Mouse (Mus musculus) liver (tissue): ENCODE results near the gene Trat1.
A peak's percentile ranks its signal among the peaks of the same experiment; 100 is the strongest.

Experiments used
- DNase-seq: peaks from one replicate; pipeline ENCODE4 v3.0.0-alpha.2; 2020; ENCODE audit warnings: mixed read lengths

Trat1 gene

DNA sequence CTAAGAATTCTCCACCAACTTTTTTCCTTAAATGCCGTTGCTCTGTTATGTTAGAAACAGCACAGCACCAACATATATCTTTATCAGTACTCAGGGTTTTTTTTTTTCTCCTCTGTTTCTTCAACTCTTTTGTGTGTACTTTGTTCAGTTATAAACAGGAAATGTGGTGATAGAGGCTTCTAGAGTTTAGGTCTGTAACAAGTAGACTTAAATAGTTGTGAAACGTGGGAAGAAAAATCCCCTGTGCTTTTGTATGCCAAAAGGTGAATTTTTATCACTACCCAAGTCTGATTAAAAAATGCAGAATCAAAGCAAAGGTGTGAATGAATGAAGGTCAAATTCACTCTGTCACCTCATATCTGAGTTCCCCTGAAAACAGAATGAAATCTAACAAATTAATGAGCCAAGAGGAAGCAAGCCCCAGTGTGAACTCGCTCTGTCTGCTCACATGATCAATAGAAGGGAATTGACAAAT lies at the start of gene Trat1:
Trat1 (minus strand) TSS at position 51 of the 475 bp plus-strand sequence.
- no peak for DNase-seq

- no peak for DNase-seq
Observed at GRCm38 (mm10) chr16:48818524-48818923, 46.7 kb upstream of the Trat1 start.

- DNase-seq = no peak
Observed at GRCm38 (mm10) chr16:48816695-48817094, 44.9 kb upstream of the Trat1 start, which contains the start of gene Retnlb. Gene Retnlb, plus strand, starts transcription at chr16:48816856.

DNA sequence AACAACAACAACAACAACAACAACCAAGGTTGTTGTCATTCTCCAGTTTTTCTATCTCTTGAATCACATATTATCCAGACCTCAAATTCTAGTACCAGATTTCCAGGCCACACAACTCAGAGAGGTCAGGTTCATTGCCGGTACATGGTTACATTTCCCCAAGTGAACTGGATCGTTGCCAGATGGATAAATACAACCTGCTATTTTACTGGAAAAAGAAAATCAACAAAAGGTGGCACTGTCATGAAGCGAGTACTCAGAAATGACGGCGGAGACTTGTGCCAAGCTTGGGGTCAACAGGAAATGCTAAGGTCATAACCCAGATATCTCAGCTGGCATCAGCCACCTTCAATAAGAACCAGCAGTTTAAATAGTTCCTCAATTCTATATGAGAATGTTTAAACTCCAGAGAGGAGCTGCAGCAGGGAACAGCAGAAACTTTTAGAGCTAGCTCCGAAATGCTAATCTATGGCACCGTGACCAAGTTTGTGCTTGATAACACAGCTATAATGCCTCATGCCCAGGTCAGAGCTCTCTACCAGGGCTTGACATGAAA lies 40.1 kb upstream of the Trat1 start:
- no peak for DNase-seq

DNA sequence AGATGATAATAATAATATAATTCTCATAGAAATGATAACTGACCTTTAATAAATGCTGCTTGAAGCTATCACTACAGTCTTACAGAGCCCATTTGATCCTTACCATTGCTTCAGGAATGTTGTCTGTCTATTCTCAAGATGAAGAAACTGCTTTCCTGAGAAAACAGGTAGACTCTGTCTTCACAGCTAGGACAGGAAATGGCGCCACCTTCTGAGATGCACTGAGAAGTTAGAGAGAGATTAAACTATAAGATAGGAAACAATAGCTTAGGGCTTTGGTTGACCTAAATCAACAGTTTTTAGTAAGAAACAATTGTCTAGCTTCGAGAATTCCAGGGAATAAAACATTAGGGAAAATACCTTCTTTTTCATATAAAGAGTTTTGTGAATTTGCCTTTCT lies 37.6 kb upstream of the Trat1 start:
- no peak for DNase-seq

DNA sequence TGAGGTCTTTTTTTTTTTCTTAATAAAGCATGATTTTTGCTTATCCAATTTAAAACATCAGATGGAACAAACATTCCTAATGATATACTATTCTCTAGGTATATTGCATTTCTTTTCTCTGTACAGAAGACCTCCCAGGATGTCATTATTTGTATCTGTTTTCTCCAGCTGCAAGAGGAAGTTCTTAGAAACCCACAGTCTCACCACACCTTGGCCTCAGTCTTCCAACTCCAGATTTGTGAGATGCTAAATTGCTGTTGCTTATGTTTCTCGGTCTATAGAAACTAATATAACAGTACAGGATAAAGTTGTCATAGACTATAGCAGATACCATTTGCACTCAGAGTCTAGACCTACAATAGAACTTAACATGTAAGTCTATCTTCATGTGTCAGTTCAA lies 34.7 kb upstream of the Trat1 start:
- DNase-seq = no peak

DNA sequence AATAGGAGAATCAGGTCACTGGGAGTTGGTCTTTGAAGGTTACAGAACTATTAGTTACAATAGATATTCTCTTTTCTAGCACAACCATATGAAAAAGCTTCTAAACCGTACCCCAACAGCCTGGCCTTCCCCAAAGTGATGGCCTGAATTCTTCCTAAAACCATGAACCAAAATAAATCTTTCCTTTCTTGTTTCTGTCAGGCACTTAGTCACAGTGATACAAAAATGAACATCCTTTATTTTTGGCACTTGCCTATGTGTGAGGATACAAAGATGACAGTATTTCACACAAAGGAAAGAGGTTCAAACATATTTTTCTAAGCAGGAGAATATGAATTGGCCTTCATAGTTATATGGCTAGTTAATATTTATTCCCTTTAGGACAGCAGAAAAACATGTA lies 33.6 kb upstream of the Trat1 start:
- DNase-seq = no peak

GRCm38 (mm10) chr16:48800906-48801305 lies 29.1 kb upstream of the Trat1 start:
- no peak for DNase-seq

GRCm38 (mm10) chr16:48799470-48799869 lies 27.6 kb upstream of the Trat1 start:
- DNase-seq = no peak

DNA sequence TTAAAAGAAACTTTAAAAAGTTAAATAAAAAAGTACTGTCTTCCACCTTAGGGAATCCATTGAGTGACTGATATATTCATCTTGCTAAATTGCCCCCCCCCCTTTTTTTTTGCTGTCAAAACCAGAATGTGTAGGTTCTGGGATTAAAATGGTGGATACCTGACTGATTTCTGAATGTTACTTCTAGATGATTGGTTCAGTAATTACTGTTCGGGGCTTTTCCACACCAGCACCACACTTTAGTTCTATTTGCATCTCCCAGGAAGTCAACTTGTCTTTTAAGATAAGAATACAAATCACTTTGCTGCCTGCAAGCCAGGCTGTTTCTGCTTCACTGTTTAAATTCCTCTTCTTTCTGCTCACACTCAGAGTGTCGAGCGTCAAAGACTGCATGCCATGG lies 26.5 kb upstream of the Trat1 start:
- DNase-seq = no peak

GRCm38 (mm10) chr16:48788704-48789185 lies 16.9 kb upstream of the Trat1 start:
- DNase-seq = no peak

- no peak for DNase-seq
Observed at GRCm38 (mm10) chr16:48786258-48786657, 14.4 kb upstream of the Trat1 start.

DNA sequence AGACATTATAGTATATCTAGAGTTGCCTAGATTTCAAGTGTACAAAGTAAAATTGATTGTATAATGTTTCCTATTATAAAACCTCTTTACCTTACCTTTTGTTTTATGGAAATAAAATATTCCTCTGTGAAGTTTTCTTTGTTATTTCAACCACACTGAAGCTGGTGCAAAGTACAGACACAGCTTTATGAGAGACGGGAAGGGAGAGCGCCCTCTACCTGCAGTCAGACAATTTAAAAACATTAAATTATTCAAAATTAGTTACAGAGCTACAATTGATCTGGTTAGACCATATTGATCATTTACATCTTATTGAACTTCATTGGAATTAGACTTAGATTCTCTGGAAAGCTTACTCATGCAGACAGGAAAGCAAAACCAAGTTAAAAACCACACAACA lies 5.4 kb upstream of the Trat1 start:
- no peak for DNase-seq

DNA sequence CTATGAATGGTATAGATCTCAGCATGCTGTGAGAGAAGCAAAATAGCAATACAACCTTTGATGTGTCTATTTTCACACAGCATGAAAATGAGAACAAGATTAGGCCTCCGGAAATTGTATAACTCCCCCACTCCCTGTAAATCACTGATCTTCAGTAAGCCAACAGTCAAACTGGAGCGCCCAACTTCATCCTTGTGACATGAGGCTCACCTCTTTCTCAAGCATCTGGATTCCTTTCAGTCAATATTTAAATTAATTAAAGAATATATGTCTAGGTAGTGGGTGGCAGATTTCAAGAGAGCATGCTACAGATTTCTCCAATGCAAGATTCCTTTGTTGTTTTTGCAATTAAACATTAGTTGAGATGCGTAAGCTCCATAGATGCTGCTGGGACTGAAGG lies 2.6 kb downstream of the Trat1 start:
- no peak for DNase-seq

DNA sequence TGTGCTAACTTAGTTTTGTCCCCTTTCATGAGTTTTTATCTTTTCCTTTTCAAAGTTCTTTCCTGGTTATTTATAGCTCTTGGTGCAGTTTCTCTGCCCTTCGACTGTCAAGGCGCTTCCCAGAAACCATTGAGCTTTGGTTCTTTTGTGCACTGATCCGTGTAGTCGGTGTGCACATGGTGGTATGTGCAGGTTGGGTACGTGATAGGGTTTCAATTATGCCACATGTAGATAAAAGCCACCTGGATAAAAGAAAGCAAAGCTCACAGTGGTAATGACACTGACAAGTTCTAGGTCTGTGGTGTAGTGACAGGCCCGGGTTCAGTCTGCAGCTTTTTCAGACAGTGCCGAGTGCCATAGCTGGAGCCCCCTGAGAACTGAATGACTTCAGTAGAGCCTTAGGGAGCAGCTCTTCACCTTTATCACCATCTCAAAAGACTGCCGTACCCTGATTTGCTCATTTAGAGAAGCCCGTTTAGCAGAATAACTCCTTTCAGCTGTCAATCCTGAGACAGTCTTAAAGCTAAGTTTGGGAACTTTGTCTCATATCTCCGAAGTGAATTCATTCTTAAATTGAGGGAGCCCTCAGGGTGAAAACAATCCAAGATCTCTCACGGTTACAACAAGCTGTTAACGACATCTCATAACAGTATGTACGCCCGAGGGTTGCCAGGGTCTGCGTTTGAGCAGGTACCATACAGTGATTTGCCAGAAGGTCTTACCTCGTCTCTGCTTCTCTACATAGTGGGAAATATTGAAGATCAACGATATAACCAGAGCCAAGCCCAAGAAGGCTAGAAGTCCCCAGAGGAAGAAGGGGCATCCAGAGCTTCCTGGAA lies 11.0 kb downstream of the Trat1 start:
- DNase-seq = no peak

DNA sequence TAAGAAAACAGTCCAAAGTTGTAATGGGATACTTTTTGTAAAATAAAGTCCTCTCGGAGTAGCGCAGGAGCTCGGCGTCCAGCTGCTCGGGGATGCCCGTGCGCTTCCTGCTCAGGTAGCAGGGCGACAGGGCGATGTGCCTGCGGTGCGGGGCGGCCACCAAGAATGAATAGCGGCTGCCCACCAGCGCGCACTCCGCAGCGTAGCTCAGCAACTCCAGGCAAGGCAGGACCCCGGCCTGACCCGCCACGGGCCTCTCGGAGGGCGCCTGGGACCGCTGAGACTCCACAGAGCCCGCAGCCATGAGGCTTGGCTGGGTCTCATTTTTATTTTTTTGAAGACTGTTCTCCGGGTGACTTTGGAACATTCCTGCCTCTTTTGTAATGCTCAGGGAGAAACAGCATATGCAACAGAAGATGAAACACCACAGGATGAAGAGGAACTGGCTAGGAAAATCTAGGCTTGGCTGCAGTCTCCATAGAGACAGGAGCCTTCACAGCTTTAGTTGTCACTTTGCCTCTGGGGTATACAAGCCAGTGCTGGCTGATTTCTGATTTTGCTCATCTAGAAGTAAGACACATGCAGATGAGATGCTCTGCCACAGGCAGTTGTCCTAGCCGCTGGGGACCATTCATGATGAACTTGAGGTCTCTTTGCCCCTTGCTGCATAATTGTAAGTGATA lies 21.5 kb downstream of the Trat1 start:
- DNase-seq = peak; percentile 3

DNA sequence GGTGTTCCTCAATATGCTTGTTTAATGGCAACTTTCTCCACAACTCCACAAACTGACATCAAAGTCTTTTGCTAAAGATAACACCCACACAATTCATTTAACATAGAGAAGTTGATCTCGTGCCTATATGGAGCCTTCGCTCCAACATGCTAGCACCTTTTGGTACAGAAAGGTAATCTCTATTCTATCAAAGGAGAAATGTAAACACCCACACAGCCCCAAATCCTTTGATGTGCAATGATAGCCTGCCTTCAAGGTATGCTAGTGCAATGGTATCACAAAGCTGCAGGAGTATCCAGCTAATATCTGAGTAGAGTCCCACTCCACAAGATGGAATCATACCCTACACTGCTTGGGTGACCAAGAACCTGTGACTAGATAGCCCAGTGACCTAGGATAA lies 26.4 kb downstream of the Trat1 start:
- no peak for DNase-seq

- no peak for DNase-seq
Observed at GRCm38 (mm10) chr16:48745011-48745410, 26.8 kb downstream of the Trat1 start.

GRCm38 (mm10) chr16:48741549-48741948 lies 30.3 kb downstream of the Trat1 start:
- DNase-seq = no peak

- DNase-seq = no peak
Observed at GRCm38 (mm10) chr16:48739974-48740373, 31.8 kb downstream of the Trat1 start.

DNA sequence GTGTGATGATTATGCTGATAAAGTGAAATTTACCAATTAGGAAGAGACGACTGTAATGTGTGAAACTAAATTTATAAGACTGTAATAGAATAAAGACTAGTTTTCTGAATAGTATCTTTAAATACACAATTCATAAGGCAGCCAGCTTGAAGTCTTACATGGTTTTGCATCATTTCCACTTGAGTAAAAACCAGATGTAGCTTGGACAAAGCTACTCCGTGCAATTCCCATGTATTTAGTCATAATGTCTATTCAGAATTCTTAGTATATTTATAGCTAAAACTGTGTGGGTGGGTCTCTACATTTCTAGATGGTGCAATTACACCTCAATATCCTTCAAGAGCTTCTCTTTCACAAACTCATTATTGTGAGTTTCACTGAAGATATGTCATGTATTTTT lies 33.4 kb downstream of the Trat1 start:
- no peak for DNase-seq

DNA sequence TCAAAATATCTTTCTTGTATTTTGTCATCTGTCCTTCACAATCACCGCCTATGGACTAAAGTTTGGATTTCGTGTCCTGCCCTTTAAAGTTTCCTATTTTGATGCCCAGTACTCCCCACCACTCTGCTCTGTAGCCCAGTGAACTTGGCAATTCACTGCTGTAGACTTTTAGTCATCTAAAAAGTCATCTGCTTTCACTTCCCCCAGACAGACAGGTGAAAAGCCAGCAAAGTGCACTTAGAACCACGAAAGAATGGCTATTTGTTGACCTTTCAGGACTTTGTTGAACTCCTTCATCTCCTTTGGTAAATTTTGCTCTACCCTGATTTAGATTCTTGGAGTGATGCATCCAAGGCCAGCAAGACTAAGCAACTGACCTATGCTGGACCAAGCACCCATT lies 34.9 kb downstream of the Trat1 start:
- no peak for DNase-seq

DNA sequence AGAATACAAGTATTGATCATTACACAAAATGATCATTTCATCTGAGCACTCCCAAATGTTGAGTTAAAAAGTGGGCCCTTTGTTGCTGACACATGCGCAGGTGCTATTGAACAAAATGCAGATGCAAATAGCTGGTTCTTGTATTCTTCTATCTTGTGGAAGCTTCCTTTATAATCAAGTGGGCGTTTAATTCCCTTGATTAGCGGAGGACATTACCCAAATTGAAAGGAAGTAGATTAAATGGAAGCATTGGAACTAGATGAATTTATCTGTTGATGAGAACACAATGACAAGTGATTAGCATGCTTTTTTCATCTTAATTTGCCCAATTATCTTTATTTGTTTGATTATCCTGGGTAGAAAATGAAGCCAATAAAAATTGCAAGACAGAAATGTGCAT lies 51.6 kb downstream of the Trat1 start:
- no peak for DNase-seq

GRCm38 (mm10) chr16:48719679-48720078 lies 52.1 kb downstream of the Trat1 start:
- DNase-seq = no peak
